Mouse (Mus musculus): ENCODE results near the gene Ccdc30.

- TF ChIP-seq CTCF (conservative IDR thresholded peaks at IDR 0.05; ENCODE audit: low read length) = no peak
- TF ChIP-seq POU5F1 (IDR thresholded peaks at IDR 0.05; ENCODE audit: borderline replicate concordance, low read length) = no peak
Observed at GRCm38 (mm10) chr4:119320896-119321550, 94.3 kb downstream of the Ccdc30 start.

Measured in E14TG2a.4 (cell line).